Mouse (Mus musculus): Measurements from ENCODE around the gene Grid2.

DNA sequence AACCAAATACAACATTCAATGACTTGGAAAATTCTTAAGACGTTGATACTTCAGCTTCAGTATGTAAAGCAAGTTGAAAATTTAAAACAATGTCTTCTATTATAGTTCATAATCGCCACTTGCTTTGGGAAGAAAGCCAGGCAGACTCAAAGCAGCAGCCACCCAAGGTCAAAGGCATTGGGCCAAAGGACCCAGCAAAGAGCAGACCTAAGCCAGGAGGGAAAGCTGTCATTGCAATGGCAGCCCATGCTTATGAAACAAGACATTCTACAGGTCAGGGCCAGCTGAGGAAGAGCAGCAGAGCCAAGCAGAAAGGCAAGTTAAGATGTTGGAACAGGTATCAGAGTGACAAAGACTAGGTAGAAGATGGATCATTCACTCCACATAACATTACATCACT is 1448.0 kb downstream of the Grid2 start:
- TF ChIP-seq CTCF (IDR thresholded peaks at IDR 0.05; ENCODE audit: borderline replicate concordance, control insufficient read depth, extremely low read depth, insufficient read depth, low read length, poor library complexity) = no peak
- no peak for TF ChIP-seq POLR2A (IDR thresholded peaks at IDR 0.05; ENCODE audit: control insufficient read depth, extremely low read depth, insufficient read depth, low read length, poor library complexity)
